Mouse (Mus musculus) thymus, adult 2 months (tissue): ENCODE measurements around the gene Cst8. TPM values are rescaled to one million over a fixed set of nuclear protein-coding genes. Genes with fewer than 3 reads are reported as not detected.

ENCODE experiments used
- DNase-seq: peaks from one replicate; pipeline ENCODE4 v3.0.0; 2021
- H3K27ac ChIP-seq: fragments of 200-500 bp; 2 replicates; pipeline ENCODE4 v1.5.1; 2012; ENCODE audit warnings: low read length, control low read depth; ENCODE audit not compliant: control insufficient read depth, insufficient read depth
- H3K27me3 ChIP-seq: fragments of 200-500 bp; 2 replicates; pipeline ENCODE4 v1.6.1; 2012; ENCODE audit warnings: mild to moderate bottlenecking, low read length, moderate library complexity, mixed read lengths; ENCODE audit not compliant: control insufficient read depth, insufficient read depth
- H3K36me3 ChIP-seq: fragments of 200-500 bp; 2 replicates; pipeline ENCODE4 v1.6.1; 2012; ENCODE audit warnings: mild to moderate bottlenecking, low read length, moderate library complexity; ENCODE audit not compliant: control insufficient read depth, insufficient read depth
- H3K4me1 ChIP-seq: fragments of 200-500 bp; replicated peaks from 2 replicates; pipeline ENCODE4 v1.6.1; 2012; ENCODE audit warnings: low read length; ENCODE audit not compliant: control insufficient read depth, insufficient read depth
- H3K4me3 ChIP-seq: fragments of 200-500 bp; 2 replicates; pipeline ENCODE4 v1.5.1; 2012; ENCODE audit warnings: mild to moderate bottlenecking, low read length, control low read depth, moderate library complexity; ENCODE audit not compliant: control insufficient read depth, insufficient read depth
- CTCF ChIP-seq: fragments of 200-500 bp; IDR thresholded peaks from 2 replicates; pipeline ENCODE4 v1.5.1; 2012; ENCODE audit warnings: mild to moderate bottlenecking, control low read depth, low read length, moderate library complexity, borderline replicate concordance; ENCODE audit not compliant: control insufficient read depth, poor library complexity, insufficient read depth; ENCODE audit errors: extremely low read depth
- POLR2A ChIP-seq: fragments of 200-500 bp; IDR thresholded peaks from 2 replicates; pipeline ENCODE4 v1.6.1; 2012; ENCODE audit warnings: mild to moderate bottlenecking, low read length, control low read depth, moderate library complexity; ENCODE audit not compliant: control insufficient read depth, poor library complexity, insufficient read depth; ENCODE audit errors: extremely low read depth
- WGBS: fragments of 180-500 bp; shearing (Covaris S2); methylation state at CpG from one replicate; pipeline ENCODE4 v1.1.7; 2018; 5-methylcytosine and 5-hydroxymethylcytosine counted together
- polyA plus RNA-seq: library from polyadenylated mRNA; depleted of rRNA; stranded (reverse); fragments of >200 nt; gene quantifications from 2 replicates; pipeline ENCODE4 v1.2.3, GENCODE M21; 2012; rRNA removed

Cst8 gene
- polyA plus RNA-seq, 1 experiment = 0.81 TPM

- H3K27ac ChIP-seq = no peak overlapping the region
- H3K27me3 ChIP-seq = no peaks in the 10 kb centered on the region
- H3K36me3 ChIP-seq = no peaks in the 10 kb centered on the region
- WGBS = 90% methylated on average over 5 of the region's 5 CpGs
- H3K4me1 ChIP-seq = no peaks in the 10 kb centered on the region
- no peak overlapping the region for H3K4me3 ChIP-seq
- no peak for DNase-seq
- TF ChIP-seq POLR2A = no peak
- no peak for TF ChIP-seq CTCF
These were observed 39.6 kb downstream of the Cst8 start for GRCm38 (mm10) chr2:148838075-148838777.

GRCm38 (mm10) chr2:148839224-148839623 is 40.6 kb downstream of the Cst8 start:
- Histone ChIP-seq H3K4me3 (no peak overlapping the region), H3K27me3 (no peaks in the 10 kb centered on the region), H3K4me1 (no peaks in the 10 kb centered on the region), H3K27ac (no peak overlapping the region), H3K36me3 (no peaks in the 10 kb centered on the region)
- 75% methylated on average over 2 of the region's 2 CpGs for WGBS
- TF ChIP-seq CTCF (no peak), POLR2A (no peak)
- no peak for DNase-seq

- Histone ChIP-seq H3K27ac (no peak overlapping the region), H3K4me3 (no peak overlapping the region), H3K27me3 (no peaks in the 10 kb centered on the region), H3K36me3 (no peaks in the 10 kb centered on the region), H3K4me1 (no peaks in the 10 kb centered on the region)
- WGBS = 34% methylated on average over 8 of the region's 8 CpGs
- DNase-seq = peak; percentile 53
- TF ChIP-seq POLR2A = no peak
These were observed 52.7 kb downstream of the Cst8 start for GRCm38 (mm10) chr2:148851116-148851906.

Other genes starting within 250 kb of the Cst8 start
- gene Nxt1, start 126.2 kb upstream of the Cst8 start, polyA plus RNA-seq = 61.8 and 63.3 TPM in 2 replicates
- 7.4 and 8.7 TPM in 2 replicates for gene Gzf1, start 117.8 kb upstream of the Cst8 start, polyA plus RNA-seq
- gene Napb, start 66.3 kb upstream of the Cst8 start, polyA plus RNA-seq = 0.50 and 0.63 TPM in 2 replicates
- gene Cstl1, start 48.4 kb upstream of the Cst8 start, polyA plus RNA-seq = not detected in 2 replicates
- not detected in 2 replicates for gene Cst11, start 27.3 kb upstream of the Cst8 start, polyA plus RNA-seq
- gene 8030411F24Rik, start 16.8 kb upstream of the Cst8 start, polyA plus RNA-seq = not detected in 2 replicates
- gene Cst12, start 9.4 kb upstream of the Cst8 start, polyA plus RNA-seq = not detected in 2 replicates
- gene Cst13, start 21.3 kb downstream of the Cst8 start, polyA plus RNA-seq = not detected in 2 replicates
- 0.44 TPM in 1 of 2 replicates, not detected in the other for gene Cst9, start 36.4 kb downstream of the Cst8 start, polyA plus RNA-seq
- gene 9230104L09Rik, start 66.3 kb downstream of the Cst8 start, polyA plus RNA-seq = 0.30 TPM in 1 of 2 replicates, not detected in the other
- 843 and 1,366 TPM in 2 replicates for gene Cst3, start 76.9 kb downstream of the Cst8 start, polyA plus RNA-seq
- gene Gm1330, start 204.5 kb downstream of the Cst8 start, polyA plus RNA-seq = not detected in 2 replicates
- gene Gm10750, start 218.5 kb downstream of the Cst8 start, polyA plus RNA-seq = not detected in 2 replicates